Mouse (Mus musculus): ENCODE data around the gene Wwox.

GRCm38 (mm10) chr8:115109309-115109708 is 669.9 kb downstream of the Wwox start:
- TF ChIP-seq CTCF (IDR thresholded peaks at IDR 0.05; ENCODE audit: control insufficient read depth, insufficient read depth, low read length) (no peak), POLR2A (IDR thresholded peaks at IDR 0.05; ENCODE audit: borderline replicate concordance, control insufficient read depth, low read depth, low read length) (no peak)
